Mouse (Mus musculus) left cerebral cortex, adult 8-10 months (tissue): ENCODE measurements at regions not wholly inside any gene's neighbourhood (a gene's known extent, or its start where the extent isn't known, plus 50 kb on each side); places are given as distances from the start of the nearest gene placed in this dataset.
"Not testable (repeated sequence)": the region's sequence is repeated elsewhere in the genome, so short reads cannot be mapped to it uniquely, and the experiment has no call there.

Experiments used
- DNase-seq, 2 experiments: peaks; one replicate each; pipeline ENCODE4 v3.0.0; 2022; ENCODE audit warnings: low spot score in 2 of 2

- DNase-seq: not testable (repeated sequence)
Measured at GRCm38 (mm10) chr12:20802027-20802426, 188.2 kb upstream of the Asap2 start.

GRCm38 (mm10) chr12:20805466-20805865, 184.8 kb upstream of the Asap2 start:
- not testable (repeated sequence) for DNase-seq

- no peak for DNase-seq
Measured at GRCm38 (mm10) chr12:20806681-20807080, 183.6 kb upstream of the Asap2 start.

GRCm38 (mm10) chr12:20813836-20814235, 176.4 kb upstream of the Asap2 start:
- not testable (repeated sequence) for DNase-seq

- not testable (repeated sequence) for DNase-seq
Measured at GRCm38 (mm10) chr12:20815121-20815520, 175.1 kb upstream of the Asap2 start.

- DNase-seq: peak in 1 of 2 experiments; percentile 12
Measured at GRCm38 (mm10) chr12:20815599-20815998, 174.7 kb upstream of the Asap2 start.

- DNase-seq: not testable (repeated sequence)
Measured at GRCm38 (mm10) chr12:20843661-20844320, 146.5 kb upstream of the Asap2 start.

- DNase-seq: peak in 1 of 2 experiments; percentile 4
Measured at GRCm38 (mm10) chr12:20844873-20845272, 145.4 kb upstream of the Asap2 start.

GRCm38 (mm10) chr12:20845297-20845696, 145.0 kb upstream of the Asap2 start:
- no peak for DNase-seq

GRCm38 (mm10) chr12:20884104-20884503, 106.2 kb upstream of the Asap2 start:
- not testable (repeated sequence) for DNase-seq

- peak in 1 of 2 experiments; percentile 22 for DNase-seq
Measured at GRCm38 (mm10) chr12:20920653-20921397, 69.4 kb upstream of the Asap2 start.

GRCm38 (mm10) chr12:20921398-20922023, 68.7 kb upstream of the Asap2 start:
- DNase-seq: peak in 1 of 2 experiments; percentile 17

GRCm38 (mm10) chr12:20928966-20929365, 61.3 kb upstream of the Asap2 start:
- DNase-seq: peak in 1 of 2 experiments; percentile 48
